Mouse (Mus musculus) CH12.LX (cell line): ENCODE results near the gene Tmem145.

Source experiments
- CHD1 ChIP-seq: IDR thresholded peaks from 2 replicates; pipeline ENCODE4 v1.6.1; 2012; ENCODE audit warnings: low read depth, low read length, improper control_type of control experiment, inconsistent platforms
- CTCF ChIP-seq, 2 experiments: IDR thresholded peaks in 1 of 2; conservative IDR thresholded peaks in 1 of 2; 2 replicates each; pipeline ENCODE4 v1.5.1; 2011 to 2012; ENCODE audit warnings: low read depth in 2 of 2, low read length in 2 of 2, improper control_type of control experiment in 1 of 2, inconsistent platforms in 1 of 2, mild to moderate bottlenecking in 1 of 2, moderate library complexity in 1 of 2
- EP300 ChIP-seq: IDR thresholded peaks from 2 replicates; pipeline ENCODE4 v1.6.1; 2011; ENCODE audit warnings: low read length, improper control_type of control experiment
- NRF1 ChIP-seq: IDR thresholded peaks from 2 replicates; pipeline ENCODE4 v1.6.1; 2014; ENCODE audit warnings: low read depth, mild to moderate bottlenecking, inconsistent platforms, low read length, improper control_type of control experiment, moderate library complexity
- POLR2A ChIP-seq: IDR thresholded peaks from 2 replicates; pipeline ENCODE4 v1.6.1; 2011; ENCODE audit warnings: low read depth, mild to moderate bottlenecking, improper control_type of control experiment, low read length
- RCOR1 ChIP-seq: conservative IDR thresholded peaks from 2 replicates; pipeline ENCODE4 v1.6.1; 2012; ENCODE audit warnings: low read depth, mild to moderate bottlenecking, inconsistent platforms, low read length, improper control_type of control experiment

GRCm38 (mm10) chr7:25311193-25311592 lies 5.3 kb downstream of the Tmem145 start:
- TF ChIP-seq CHD1 (no peak), CTCF (conservative IDR thresholded peaks at IDR 0.05 in 1 of 2, IDR thresholded peaks at IDR 0.05 in 1 of 2; ENCODE audit: low read depth in 2 of 2, low read length in 2 of 2) (no peak), NRF1 (no peak), EP300 (no peak), RCOR1 (no peak), POLR2A (no peak)
